Mouse (Mus musculus): Measurements from ENCODE around the gene Esp8. TPM values are rescaled to one million over a fixed set of nuclear protein-coding genes. Genes with fewer than 3 reads are reported as not detected.
"Not testable (repeated sequence)": the region's sequence is repeated elsewhere in the genome, so short reads cannot be mapped to it uniquely, and the experiment has no call there.

Gene Esp8
- total RNA-seq (2015; ENCODE audit: low replicate concordance) (not detected in 2 replicates), total RNA-seq (2017; ENCODE audit: low replicate concordance) (not detected in 2 replicates)

GRCm38 (mm10) chr17:40519818-40520217 lies at the start of gene Esp8:
TSS of gene Esp8 (plus strand) at chr17:40520022.
- no peak for ATAC-seq (replicated peaks; ENCODE audit: low FRiP score, poor library complexity, severe bottlenecking)

- ATAC-seq (replicated peaks; ENCODE audit: low FRiP score, poor library complexity, severe bottlenecking): not testable (repeated sequence)
These were observed 36.3 kb upstream of the Esp8 start for GRCm38 (mm10) chr17:40483566-40483965.

GRCm38 (mm10) chr17:40495468-40496185 lies 24.2 kb upstream of the Esp8 start:
- not testable (repeated sequence) for ATAC-seq (replicated peaks; ENCODE audit: low FRiP score, poor library complexity, severe bottlenecking)

- no peak for ATAC-seq (replicated peaks; ENCODE audit: low FRiP score, poor library complexity, severe bottlenecking)
These were observed 10.0 kb downstream of the Esp8 start for GRCm38 (mm10) chr17:40529813-40530212.

- ATAC-seq (replicated peaks; ENCODE audit: low FRiP score, poor library complexity, severe bottlenecking): no peak
These were observed 11.3 kb downstream of the Esp8 start for GRCm38 (mm10) chr17:40531147-40531546.

GRCm38 (mm10) chr17:40547005-40547404 lies 27.2 kb downstream of the Esp8 start:
- not testable (repeated sequence) for ATAC-seq (replicated peaks; ENCODE audit: low FRiP score, poor library complexity, severe bottlenecking)

- no peak for ATAC-seq (replicated peaks; ENCODE audit: low FRiP score, poor library complexity, severe bottlenecking)
These were observed 33.6 kb downstream of the Esp8 start for GRCm38 (mm10) chr17:40553470-40553869.

GRCm38 (mm10) chr17:40561207-40561606 lies 41.4 kb downstream of the Esp8 start, which contains the start of gene Esp6:
TSS of gene Esp6 (plus strand) at chr17:40561507.
- no peak for ATAC-seq (replicated peaks; ENCODE audit: low FRiP score, poor library complexity, severe bottlenecking)

Other genes with a start within 250 kb of the Esp8 start
- gene Crisp1, start 200.8 kb upstream of the Esp8 start, total RNA-seq (2015; ENCODE audit: low replicate concordance): not detected in 2 replicates
- not detected in 2 replicates for gene Crisp1, start 200.8 kb upstream of the Esp8 start, total RNA-seq (2017; ENCODE audit: low replicate concordance)
- gene Esp6, start 41.5 kb downstream of the Esp8 start, total RNA-seq (2015; ENCODE audit: low replicate concordance): not detected in 2 replicates
- gene Esp6, start 41.5 kb downstream of the Esp8 start, total RNA-seq (2017; ENCODE audit: low replicate concordance): not detected in 2 replicates
- not detected in 2 replicates for gene Esp4, start 78.6 kb downstream of the Esp8 start, total RNA-seq (2015; ENCODE audit: low replicate concordance)
- not detected in 2 replicates for gene Esp4, start 78.6 kb downstream of the Esp8 start, total RNA-seq (2017; ENCODE audit: low replicate concordance)
- gene Esp3, start 112.1 kb downstream of the Esp8 start, total RNA-seq (2015; ENCODE audit: low replicate concordance): not detected in 2 replicates
- not detected in 2 replicates for gene Esp3, start 112.1 kb downstream of the Esp8 start, total RNA-seq (2017; ENCODE audit: low replicate concordance)
- not detected in 2 replicates for gene Esp1, start 207.1 kb downstream of the Esp8 start, total RNA-seq (2015; ENCODE audit: low replicate concordance)
- gene Esp1, start 207.1 kb downstream of the Esp8 start, total RNA-seq (2017; ENCODE audit: low replicate concordance): not detected in 2 replicates

Data from erythroid progenitor cell, adult 5-6 weeks (primary cell).